Mouse (Mus musculus) CD4-positive, CD25-positive, alpha-beta regulatory T cell, adult 2 months (primary cell): ENCODE data around the gene Cxcr2.

Source experiments
- DNase-seq: peaks from one replicate; pipeline ENCODE4 v3.0.0-alpha.2; 2012; ENCODE audit warnings: low read depth, low spot score

Gene Cxcr2

GRCm38 (mm10) chr1:74153461-74154184, at the start of gene Cxcr2:
TSS of gene Cxcr2 (plus strand) at chr1:74153989.
- no peak for DNase-seq

GRCm38 (mm10) chr1:74105660-74106059, 48.1 kb upstream of the Cxcr2 start:
- no peak for DNase-seq

- DNase-seq, result no peak
These were observed 47.6 kb upstream of the Cxcr2 start for GRCm38 (mm10) chr1:74106214-74106613.

GRCm38 (mm10) chr1:74107931-74108618, 45.7 kb upstream of the Cxcr2 start:
- no peak for DNase-seq

GRCm38 (mm10) chr1:74109670-74110069, 44.1 kb upstream of the Cxcr2 start:
- DNase-seq, result no peak

- no peak for DNase-seq
These were observed 42.7 kb upstream of the Cxcr2 start for GRCm38 (mm10) chr1:74110932-74111695.

GRCm38 (mm10) chr1:74111696-74112030, 42.1 kb upstream of the Cxcr2 start:
- no peak for DNase-seq

- DNase-seq, result no peak
These were observed 40.7 kb upstream of the Cxcr2 start for GRCm38 (mm10) chr1:74113071-74113470.

GRCm38 (mm10) chr1:74117876-74118275, 35.9 kb upstream of the Cxcr2 start:
- DNase-seq, result no peak

- DNase-seq, result no peak
These were observed 34.7 kb upstream of the Cxcr2 start for GRCm38 (mm10) chr1:74119115-74119514.

- no peak for DNase-seq
These were observed 32.7 kb upstream of the Cxcr2 start for GRCm38 (mm10) chr1:74121138-74121537.

GRCm38 (mm10) chr1:74121821-74122576, 31.8 kb upstream of the Cxcr2 start:
- DNase-seq, result no peak

- DNase-seq, result no peak
These were observed 30.6 kb upstream of the Cxcr2 start for GRCm38 (mm10) chr1:74123215-74123614.

GRCm38 (mm10) chr1:74124021-74124981, 29.5 kb upstream of the Cxcr2 start, which contains the start of gene Tns1:
TSS of gene Tns1 (minus strand) at chr1:74124449.
- DNase-seq, result peak; percentile 72

- DNase-seq, result peak; percentile 85
These were observed 28.7 kb upstream of the Cxcr2 start, which contains the start of gene Rufy4 for GRCm38 (mm10) chr1:74124991-74125552. TSS of gene Rufy4 (plus strand) at chr1:74125541.

GRCm38 (mm10) chr1:74130883-74131659, 22.7 kb upstream of the Cxcr2 start:
- DNase-seq, result no peak

GRCm38 (mm10) chr1:74132011-74132410, 21.8 kb upstream of the Cxcr2 start:
- DNase-seq, result no peak

- DNase-seq, result no peak
These were observed 19.8 kb upstream of the Cxcr2 start for GRCm38 (mm10) chr1:74133954-74134353.

- DNase-seq, result no peak
These were observed 18.4 kb upstream of the Cxcr2 start for GRCm38 (mm10) chr1:74135326-74135950.
